Mouse (Mus musculus) ES-E14 (cell line): Measurements from ENCODE around the gene 9530077C05Rik.

Source experiments
- MAFK ChIP-seq: IDR thresholded peaks from 2 replicates; pipeline ENCODE4 v1.6.1; 2014; ENCODE audit warnings: mild to moderate bottlenecking, low read depth, low read length, inconsistent platforms; ENCODE audit not compliant: insufficient read depth
- ZC3H11A ChIP-seq: IDR thresholded peaks from 2 replicates; pipeline ENCODE4 v1.6.1; 2012; ENCODE audit warnings: low read depth, mild to moderate bottlenecking, inconsistent platforms, low read length, borderline replicate concordance

- TF ChIP-seq ZC3H11A = no peak
- TF ChIP-seq MAFK = no peak
Observed at GRCm38 (mm10) chr9:22476265-22476664, 65.0 kb downstream of the 9530077C05Rik start.
